Mouse (Mus musculus) liver, embryonic 16.5 days (tissue): ENCODE results near the gene Kdelc2. TPM values are rescaled to one million over a fixed set of nuclear protein-coding genes. Genes with fewer than 3 reads are reported as not detected.

Source experiments
- ATAC-seq: fragments of 200-750 bp; cut with Nextera tagmentation; 2 replicates; pipeline ENCODE4 v1.8.0; 2017; ENCODE audit warnings: low read depth, mild to moderate bottlenecking, moderate number of reproducible peaks, moderate library complexity
- H3K27ac ChIP-seq: fragments of 300-500 bp; sonication (generic); 2 replicates; pipeline ENCODE4 v1.5.1; 2014; ENCODE audit warnings: mild to moderate bottlenecking, low read length
- H3K27me3 ChIP-seq: fragments of 300-500 bp; sonication (generic); 2 replicates; pipeline ENCODE4 v1.6.1; 2014; ENCODE audit warnings: low read depth, low read length, mixed read lengths; ENCODE audit not compliant: control insufficient read depth, insufficient read depth
- H3K36me3 ChIP-seq: fragments of 300-500 bp; sonication (generic); 2 replicates; pipeline ENCODE4 v1.6.1; 2014; ENCODE audit warnings: mild to moderate bottlenecking; ENCODE audit not compliant: control insufficient read depth, insufficient read depth
- H3K4me1 ChIP-seq: fragments of 300-500 bp; sonication (generic); 2 replicates; pipeline ENCODE4 v1.6.1; 2014; ENCODE audit warnings: low read depth, low read length, mixed read lengths; ENCODE audit not compliant: control insufficient read depth
- H3K4me2 ChIP-seq: fragments of 300-500 bp; sonication (generic); 2 replicates; pipeline ENCODE4 v1.6.1; 2014; ENCODE audit warnings: low read depth, low read length, mixed read lengths
- H3K4me3 ChIP-seq: fragments of 300-500 bp; sonication (generic); 2 replicates; pipeline ENCODE4 v1.5.1; 2014; ENCODE audit warnings: low read depth, mild to moderate bottlenecking, low read length
- H3K9ac ChIP-seq: fragments of 300-500 bp; sonication (generic); 2 replicates; pipeline ENCODE4 v1.6.1; 2014; ENCODE audit warnings: low read depth, low read length
- H3K9me3 ChIP-seq: fragments of 300-500 bp; sonication (generic); replicated peaks from 2 replicates; pipeline ENCODE4 v1.6.1; 2016; ENCODE audit warnings: low read length; ENCODE audit not compliant: control insufficient read depth
- WGBS: fragments of 180-500 bp; shearing (Covaris S2); extraction: QIAGEN DNeasy Blood & Tissue Kit; methylation state at CpG from one replicate; pipeline ENCODE4 v1.1.7; 2014; ENCODE audit not compliant: insufficient replicate concordance; 5-methylcytosine and 5-hydroxymethylcytosine counted together
- polyA plus RNA-seq: library from polyadenylated mRNA; unstranded; fragments of >200 nt; fragmentation: Nextera tagmentation; extraction: Ambion mirVana; gene quantifications from 2 replicates; pipeline ENCODE4 v1.2.1, GENCODE M21; 2015

Kdelc2 gene
- polyA plus RNA-seq, 1 experiment from 2014 or later = 4.1 TPM

- ATAC-seq = no peak
- Histone ChIP-seq H3K4me2 (no peak overlapping the region), H3K4me3 (no peak overlapping the region), H3K36me3 (no peaks in the 10 kb centered on the region), H3K27me3 (no peaks in the 10 kb centered on the region), H3K9me3 (no peaks in the 10 kb centered on the region), H3K27ac (no peak overlapping the region), H3K9ac (no peak overlapping the region), H3K4me1 (no peaks in the 10 kb centered on the region)
- 36% methylated on average over 5 of the region's 5 CpGs for WGBS
Observed at GRCm38 (mm10) chr9:53377597-53377996, 6.2 kb upstream of the Kdelc2 start.

- no peak for ATAC-seq
Observed at GRCm38 (mm10) chr9:53378171-53378570, 5.7 kb upstream of the Kdelc2 start.

GRCm38 (mm10) chr9:53380595-53380994 lies 3.2 kb upstream of the Kdelc2 start:
- WGBS = 31% methylated on average over 2 of the region's 2 CpGs
- ATAC-seq = no peak
- no peak overlapping the region for H3K4me3 ChIP-seq
- H3K27ac ChIP-seq = no peak overlapping the region
- no peaks in the 10 kb centered on the region for H3K36me3 ChIP-seq
- no peak overlapping the region for H3K9ac ChIP-seq
- peaks cover 6% of the 10 kb centered on the region for H3K27me3 ChIP-seq
- no peaks in the 10 kb centered on the region for H3K4me1 ChIP-seq
- H3K9me3 ChIP-seq = no peaks in the 10 kb centered on the region
- no peak overlapping the region for H3K4me2 ChIP-seq

More at GRCm38 (mm10) chr9:53378171-53378570, 5.7 kb upstream of the Kdelc2 start:
- no peaks in the 10 kb centered on the region for H3K36me3 ChIP-seq
- no peaks in the 10 kb centered on the region for H3K4me1 ChIP-seq
- 52% methylated on average over 3 of the region's 3 CpGs for WGBS
- H3K27ac ChIP-seq = no peak overlapping the region
- no peaks in the 10 kb centered on the region for H3K9me3 ChIP-seq
- H3K27me3 ChIP-seq = no peaks in the 10 kb centered on the region; the same call in 1 of the 2 replicates
- H3K4me3 ChIP-seq = no peak overlapping the region
- no peak overlapping the region for H3K9ac ChIP-seq
- no peak overlapping the region for H3K4me2 ChIP-seq

- Histone ChIP-seq H3K4me1 (no peaks in the 10 kb centered on the region), H3K4me2 (no peak overlapping the region), H3K27ac (no peak overlapping the region), H3K4me3 (no peak overlapping the region), H3K9ac (no peak overlapping the region), H3K36me3 (no peaks in the 10 kb centered on the region), H3K9me3 (no peaks in the 10 kb centered on the region), H3K27me3 (peaks cover 6% of the 10 kb centered on the region)
- ATAC-seq = no peak
- WGBS = 53% methylated on average over 5 of the region's 5 CpGs
Observed at GRCm38 (mm10) chr9:53381113-53381615, 2.7 kb upstream of the Kdelc2 start.

- peak overlapping the region; percentile 63 for H3K4me2 ChIP-seq
- peaks cover 6% of the 10 kb centered on the region for H3K27me3 ChIP-seq
- ATAC-seq = no peak
- H3K9ac ChIP-seq = no peak overlapping the region; the same call in 1 of the 2 replicates
- H3K9me3 ChIP-seq = no peaks in the 10 kb centered on the region
- H3K4me3 ChIP-seq = peak overlapping the region; percentile 61
- 18% methylated on average over 8 of the region's 8 CpGs for WGBS
- peak overlapping the region; percentile 83 for H3K27ac ChIP-seq
- no peaks in the 10 kb centered on the region for H3K36me3 ChIP-seq
- no peaks in the 10 kb centered on the region for H3K4me1 ChIP-seq
Observed at GRCm38 (mm10) chr9:53384873-53385272, 1.0 kb downstream of the Kdelc2 start.

- Histone ChIP-seq H3K4me1 (no peaks in the 10 kb centered on the region), H3K9me3 (no peaks in the 10 kb centered on the region), H3K27ac (no peak overlapping the region), H3K27me3 (peaks cover 6% of the 10 kb centered on the region), H3K36me3 (no peaks in the 10 kb centered on the region), H3K9ac (no peak overlapping the region), H3K4me3 (no peak overlapping the region), H3K4me2 (no peak overlapping the region)
- WGBS = 41% methylated on average over 2 of the region's 2 CpGs
- ATAC-seq = no peak
Observed at GRCm38 (mm10) chr9:53387431-53387830, 3.6 kb downstream of the Kdelc2 start.

GRCm38 (mm10) chr9:53389109-53389508 lies 5.3 kb downstream of the Kdelc2 start:
- no peaks in the 10 kb centered on the region for H3K4me1 ChIP-seq
- ATAC-seq = no peak
- H3K9ac ChIP-seq = no peak overlapping the region
- peaks cover 2% of the 10 kb centered on the region for H3K27me3 ChIP-seq
- WGBS = 70% methylated on average over 3 of the region's 3 CpGs
- H3K4me2 ChIP-seq = no peak overlapping the region
- no peak overlapping the region for H3K4me3 ChIP-seq
- no peaks in the 10 kb centered on the region for H3K36me3 ChIP-seq
- no peak overlapping the region for H3K27ac ChIP-seq
- H3K9me3 ChIP-seq = no peaks in the 10 kb centered on the region

GRCm38 (mm10) chr9:53390136-53390535 lies 6.3 kb downstream of the Kdelc2 start:
- Histone ChIP-seq H3K36me3 (no peaks in the 10 kb centered on the region), H3K9me3 (no peaks in the 10 kb centered on the region), H3K4me3 (no peak overlapping the region), H3K27ac (no peak overlapping the region), H3K4me2 (no peak overlapping the region), H3K27me3 (no peaks in the 10 kb centered on the region), H3K9ac (no peak overlapping the region), H3K4me1 (no peaks in the 10 kb centered on the region)
- WGBS = 65% methylated on average over 7 of the region's 7 CpGs
- no peak for ATAC-seq

- Histone ChIP-seq H3K4me1 (no peaks in the 10 kb centered on the region; the same call in 1 of the 2 replicates), H3K27me3 (no peaks in the 10 kb centered on the region), H3K9ac (no peak overlapping the region), H3K4me3 (no peak overlapping the region), H3K9me3 (no peaks in the 10 kb centered on the region), H3K27ac (no peak overlapping the region), H3K4me2 (no peak overlapping the region), H3K36me3 (no peaks in the 10 kb centered on the region)
- WGBS = 57% methylated on average over 13 of the region's 13 CpGs
- no peak for ATAC-seq
Observed at GRCm38 (mm10) chr9:53397685-53398387, 14.0 kb downstream of the Kdelc2 start.
